Mouse (Mus musculus): ENCODE data around the gene Cpa1. TPM values are rescaled to one million over a fixed set of nuclear protein-coding genes. Genes with fewer than 3 reads are reported as not detected.
A peak's percentile ranks its signal among the peaks of the same experiment; 100 is the strongest.

The Cpa1 gene
- polyA plus RNA-seq, 1 experiment from 2014 or later: 2.4 TPM

DNA sequence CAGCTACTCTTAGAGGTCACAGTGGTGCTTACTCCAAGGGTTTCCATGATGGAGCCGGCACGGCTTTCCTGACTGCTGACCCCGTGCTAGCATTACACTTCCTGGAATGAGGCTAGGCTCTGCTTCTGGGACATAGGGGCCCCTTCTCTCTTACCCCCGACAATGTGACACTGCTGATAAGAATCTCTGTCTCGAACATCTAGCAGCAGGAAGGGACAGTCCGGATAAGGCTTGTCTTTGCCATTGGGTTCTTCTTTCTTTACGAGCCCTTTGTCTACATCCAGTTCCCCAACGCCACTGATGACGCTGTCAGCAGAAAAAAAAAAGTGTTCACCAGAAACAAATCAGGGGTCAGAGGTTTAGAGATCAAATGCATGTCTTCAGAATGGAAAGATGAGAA lies 19.6 kb downstream of the Cpa1 start:
- WGBS: 64% methylated on average over 9 of the region's 9 CpGs
- Histone ChIP-seq H3K9me3 (ENCODE audit: low read length) (no peaks in the 10 kb centered on the region), H3K36me3 (ENCODE audit: insufficient read depth, low read length) (no peaks in the 10 kb centered on the region; the same call in 1 of the 2 replicates), H3K4me1 (ENCODE audit: insufficient read depth, low read length) (peaks cover 34% of the 10 kb centered on the region), H3K27me3 (ENCODE audit: insufficient read depth, low read length) (no peaks in the 10 kb centered on the region), H3K27ac (ENCODE audit: low read length) (peak overlapping the region; percentile 14; the same call in 1 of the 2 replicates), H3K4me2 (replicated peaks; ENCODE audit: low read depth, low read length) (no peak overlapping the region), H3K9ac (replicated peaks; ENCODE audit: low read length) (no peak overlapping the region), H3K4me3 (ENCODE audit: low read length) (no peak overlapping the region)
- no peak for ATAC-seq (ENCODE audit: low FRiP score, low TSS enrichment)

DNA sequence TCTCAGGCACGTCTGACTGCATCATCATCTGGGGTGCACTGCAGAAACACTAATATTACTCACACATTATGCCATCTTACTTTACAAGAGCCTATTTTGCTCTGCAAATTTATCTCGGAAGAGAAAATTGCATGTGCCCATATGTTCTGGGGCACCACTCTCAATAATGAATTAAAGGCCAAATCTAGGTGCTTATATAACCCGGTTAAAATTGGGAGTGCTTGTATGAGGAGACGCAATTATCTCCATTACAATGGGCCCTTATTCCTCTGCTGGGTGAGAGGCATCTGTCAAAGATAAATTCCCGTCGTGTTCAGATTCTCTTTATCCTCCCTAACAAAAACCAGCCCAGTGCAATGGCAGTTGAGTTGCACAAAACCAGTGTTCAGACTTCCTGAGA lies 25.8 kb downstream of the Cpa1 start:
- no peak for ATAC-seq (ENCODE audit: low FRiP score, low TSS enrichment)
- H3K36me3 ChIP-seq (ENCODE audit: insufficient read depth, low read length): no peaks in the 10 kb centered on the region; the same call in 1 of the 2 replicates
- H3K9ac ChIP-seq (replicated peaks; ENCODE audit: low read length): no peak overlapping the region
- peaks cover 8% of the 10 kb centered on the region; the same call in 1 of the 2 replicates for H3K4me1 ChIP-seq (ENCODE audit: insufficient read depth, low read length)
- H3K4me2 ChIP-seq (replicated peaks; ENCODE audit: low read depth, low read length): no peak overlapping the region
- H3K9me3 ChIP-seq (ENCODE audit: low read length): no peaks in the 10 kb centered on the region
- no peak overlapping the region for H3K4me3 ChIP-seq (ENCODE audit: low read length)
- H3K27ac ChIP-seq (ENCODE audit: low read length): peak overlapping the region; percentile 71
- H3K27me3 ChIP-seq (ENCODE audit: insufficient read depth, low read length): no peaks in the 10 kb centered on the region
- 72% methylated on average over 6 of the region's 6 CpGs for WGBS

DNA sequence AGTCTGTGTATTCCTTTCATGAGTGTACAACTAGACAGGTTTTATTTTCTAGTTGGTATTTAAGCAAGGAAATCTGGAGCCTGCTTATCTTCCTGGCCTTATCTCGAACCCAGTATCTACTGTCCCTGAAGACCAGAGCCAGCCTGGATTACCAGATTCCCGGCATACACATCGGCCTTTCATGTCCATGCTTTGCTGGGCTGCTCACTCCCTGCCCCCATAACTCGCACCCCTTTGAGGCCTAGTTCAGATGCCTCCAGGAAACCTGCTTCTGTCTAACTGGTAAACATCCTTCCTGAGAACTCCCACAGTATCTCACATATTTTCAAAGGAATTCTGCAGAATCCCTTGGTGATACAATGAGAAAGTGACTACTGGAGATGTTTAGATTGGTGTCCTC lies 26.3 kb downstream of the Cpa1 start:
- H3K27ac ChIP-seq (ENCODE audit: low read length): peak overlapping the region; percentile 71
- 53% methylated on average over 4 of the region's 4 CpGs for WGBS

GRCm38 (mm10) chr6:30666043-30666442 lies 27.0 kb downstream of the Cpa1 start:
- H3K4me3 ChIP-seq (ENCODE audit: low read length): no peak overlapping the region
- H3K9me3 ChIP-seq (ENCODE audit: low read length): no peaks in the 10 kb centered on the region
- H3K4me2 ChIP-seq (replicated peaks; ENCODE audit: low read depth, low read length): no peak overlapping the region
- peak overlapping the region; percentile 71; the same call in 1 of the 2 replicates for H3K27ac ChIP-seq (ENCODE audit: low read length)
- ATAC-seq (ENCODE audit: low FRiP score, low TSS enrichment): no peak
- peaks cover 8% of the 10 kb centered on the region; the same call in 1 of the 2 replicates for H3K4me1 ChIP-seq (ENCODE audit: insufficient read depth, low read length)
- H3K9ac ChIP-seq (replicated peaks; ENCODE audit: low read length): no peak overlapping the region
- H3K27me3 ChIP-seq (ENCODE audit: insufficient read depth, low read length): no peaks in the 10 kb centered on the region
- WGBS: 46% methylated on average over 6 of the region's 6 CpGs
- H3K36me3 ChIP-seq (ENCODE audit: insufficient read depth, low read length): no peaks in the 10 kb centered on the region

More for the DNA sequence above, 26.3 kb downstream of the Cpa1 start:
- Histone ChIP-seq H3K27me3 (ENCODE audit: insufficient read depth, low read length) (no peaks in the 10 kb centered on the region), H3K4me1 (ENCODE audit: insufficient read depth, low read length) (peaks cover 8% of the 10 kb centered on the region; the same call in 1 of the 2 replicates), H3K9me3 (ENCODE audit: low read length) (no peaks in the 10 kb centered on the region), H3K36me3 (ENCODE audit: insufficient read depth, low read length) (no peaks in the 10 kb centered on the region; the same call in 1 of the 2 replicates), H3K9ac (replicated peaks; ENCODE audit: low read length) (no peak overlapping the region), H3K4me2 (replicated peaks; ENCODE audit: low read depth, low read length) (no peak overlapping the region), H3K4me3 (ENCODE audit: low read length) (no peak overlapping the region)
- no peak for ATAC-seq (ENCODE audit: low FRiP score, low TSS enrichment)

DNA sequence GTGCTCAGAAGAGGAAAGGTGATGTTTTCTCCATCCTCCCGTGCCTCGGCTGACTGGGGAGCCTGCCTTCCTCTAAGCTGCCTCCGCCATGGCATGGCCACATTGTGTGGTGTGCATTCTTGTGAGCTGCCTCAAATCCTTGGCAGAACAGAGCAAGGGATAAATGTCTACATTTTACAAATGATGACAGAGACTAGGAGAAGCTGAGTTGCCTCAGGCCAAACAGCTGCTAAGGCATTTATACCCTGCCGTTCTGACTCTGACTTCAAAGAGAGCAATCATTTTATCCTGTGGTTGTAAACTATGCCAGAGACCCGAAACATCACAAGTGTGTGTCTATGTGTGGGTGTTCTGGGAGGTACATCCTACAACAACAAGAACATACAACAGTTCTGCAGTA lies 28.6 kb downstream of the Cpa1 start:
- WGBS: 40% methylated on average over 5 of the region's 5 CpGs
- H3K27ac ChIP-seq (ENCODE audit: low read length): no peak overlapping the region
- no peak for ATAC-seq (ENCODE audit: low FRiP score, low TSS enrichment)

GRCm38 (mm10) chr6:30671696-30672095 lies 32.7 kb downstream of the Cpa1 start:
- Histone ChIP-seq H3K9ac (replicated peaks; ENCODE audit: low read length) (no peak overlapping the region), H3K4me1 (ENCODE audit: insufficient read depth, low read length) (peaks cover 39% of the 10 kb centered on the region), H3K27ac (ENCODE audit: low read length) (no peak overlapping the region), H3K4me2 (replicated peaks; ENCODE audit: low read depth, low read length) (no peak overlapping the region), H3K9me3 (ENCODE audit: low read length) (no peaks in the 10 kb centered on the region), H3K4me3 (ENCODE audit: low read length) (no peak overlapping the region), H3K27me3 (ENCODE audit: insufficient read depth, low read length) (no peaks in the 10 kb centered on the region), H3K36me3 (ENCODE audit: insufficient read depth, low read length) (no peaks in the 10 kb centered on the region)
- no peak for ATAC-seq (ENCODE audit: low FRiP score, low TSS enrichment)
- WGBS: 74% methylated on average over 5 of the region's 5 CpGs

More for the DNA sequence above, 28.6 kb downstream of the Cpa1 start:
- H3K4me1 ChIP-seq (ENCODE audit: insufficient read depth, low read length): peaks cover 16% of the 10 kb centered on the region; the same call in 1 of the 2 replicates
- no peak overlapping the region for H3K9ac ChIP-seq (replicated peaks; ENCODE audit: low read length)
- H3K27me3 ChIP-seq (ENCODE audit: insufficient read depth, low read length): no peaks in the 10 kb centered on the region
- no peaks in the 10 kb centered on the region for H3K9me3 ChIP-seq (ENCODE audit: low read length)
- no peak overlapping the region for H3K4me3 ChIP-seq (ENCODE audit: low read length)
- H3K36me3 ChIP-seq (ENCODE audit: insufficient read depth, low read length): no peaks in the 10 kb centered on the region
- H3K4me2 ChIP-seq (replicated peaks; ENCODE audit: low read depth, low read length): no peak overlapping the region

GRCm38 (mm10) chr6:30673764-30674561 lies 34.9 kb downstream of the Cpa1 start:
- H3K9me3 ChIP-seq (ENCODE audit: low read length): no peaks in the 10 kb centered on the region
- 0 out of 2 replicates have a peak, but pooled peaks cover 2% of the 10 kb centered on the region for H3K36me3 ChIP-seq (ENCODE audit: insufficient read depth, low read length)
- ATAC-seq (ENCODE audit: low FRiP score, low TSS enrichment): peak; percentile 61
- peaks cover 43% of the 10 kb centered on the region for H3K4me1 ChIP-seq (ENCODE audit: insufficient read depth, low read length)
- no peaks in the 10 kb centered on the region for H3K27me3 ChIP-seq (ENCODE audit: insufficient read depth, low read length)
- H3K9ac ChIP-seq (replicated peaks; ENCODE audit: low read length): peak overlapping the region; percentile 54
- no peak overlapping the region; the same call in 1 of the 2 replicates for H3K4me3 ChIP-seq (ENCODE audit: low read length)
- 19% methylated on average over 14 of the region's 14 CpGs for WGBS
- H3K4me2 ChIP-seq (replicated peaks; ENCODE audit: low read depth, low read length): peak overlapping the region; percentile 40
- peak overlapping the region; percentile 97 for H3K27ac ChIP-seq (ENCODE audit: low read length)

DNA sequence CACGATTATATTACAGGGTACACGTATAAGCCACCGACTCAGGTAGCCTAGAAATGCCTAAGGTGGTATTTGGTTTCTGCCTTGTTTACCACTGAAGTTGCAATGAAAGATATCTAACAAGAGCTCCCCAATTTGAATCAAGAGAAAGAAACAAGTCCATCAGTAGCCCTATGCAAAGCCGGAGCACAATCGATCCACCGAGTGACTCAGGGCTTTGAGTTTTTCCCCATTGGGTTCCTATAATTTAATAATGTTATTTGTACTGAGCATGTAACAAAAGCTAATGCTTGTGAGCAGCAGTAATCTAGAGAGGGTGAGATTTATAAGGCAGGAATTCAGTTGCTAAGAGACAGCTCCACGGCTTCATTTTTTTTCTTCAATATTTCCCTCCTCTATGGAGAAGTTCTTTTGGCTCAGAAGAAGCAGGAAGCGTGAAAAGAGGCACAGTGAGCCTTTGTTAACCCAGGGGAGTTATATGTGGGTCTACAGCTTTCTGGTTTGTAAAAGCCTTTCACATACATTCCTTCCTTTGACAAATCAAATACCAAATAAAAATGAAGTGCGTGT lies 35.8 kb downstream of the Cpa1 start:
- Histone ChIP-seq H3K27ac (ENCODE audit: low read length) (peak overlapping the region; percentile 97), H3K9me3 (ENCODE audit: low read length) (no peaks in the 10 kb centered on the region), H3K4me2 (replicated peaks; ENCODE audit: low read depth, low read length) (peak overlapping the region; percentile 40; the same call in 1 of the 2 replicates), H3K36me3 (ENCODE audit: insufficient read depth, low read length) (0 out of 2 replicates have a peak, but pooled peaks cover 2% of the 10 kb centered on the region), H3K4me3 (ENCODE audit: low read length) (no peak overlapping the region), H3K27me3 (ENCODE audit: insufficient read depth, low read length) (no peaks in the 10 kb centered on the region), H3K4me1 (ENCODE audit: insufficient read depth, low read length) (peaks cover 50% of the 10 kb centered on the region), H3K9ac (replicated peaks; ENCODE audit: low read length) (peak overlapping the region; percentile 46; the same call in 1 of the 2 replicates)
- WGBS: 42% methylated on average over 9 of the region's 9 CpGs
- peak; percentile 59 for ATAC-seq (ENCODE audit: low FRiP score, low TSS enrichment)

- Histone ChIP-seq H3K4me1 (ENCODE audit: insufficient read depth, low read length) (peaks cover 52% of the 10 kb centered on the region), H3K27me3 (ENCODE audit: insufficient read depth, low read length) (no peaks in the 10 kb centered on the region), H3K27ac (ENCODE audit: low read length) (peak overlapping the region; percentile 97), H3K4me3 (ENCODE audit: low read length) (no peak overlapping the region), H3K9me3 (ENCODE audit: low read length) (no peaks in the 10 kb centered on the region), H3K9ac (replicated peaks; ENCODE audit: low read length) (peak overlapping the region; percentile 65), H3K4me2 (replicated peaks; ENCODE audit: low read depth, low read length) (peak overlapping the region; percentile 31), H3K36me3 (ENCODE audit: insufficient read depth, low read length) (0 out of 2 replicates have a peak, but pooled peaks cover 2% of the 10 kb centered on the region)
- WGBS: 18% methylated on average over 11 of the region's 11 CpGs
- ATAC-seq (ENCODE audit: low FRiP score, low TSS enrichment): peak; percentile 61; the same call in 1 of the 2 replicates
Observed at GRCm38 (mm10) chr6:30675281-30675771, 36.3 kb downstream of the Cpa1 start.
